Mouse (Mus musculus) lung, postnatal 0 days (tissue): ENCODE results near the gene Kctd8. TPM values are rescaled to one million over a fixed set of nuclear protein-coding genes. Genes with fewer than 3 reads are reported as not detected.
"Not testable (repeated sequence)": the region's sequence is repeated elsewhere in the genome, so short reads cannot be mapped to it uniquely, and the experiment has no call there.

ENCODE experiments used
- ATAC-seq: fragments of 200-750 bp; cut with Nextera tagmentation; 2 replicates; pipeline ENCODE4 v1.8.0; 2017; ENCODE audit warnings: moderate library complexity
- DNase-seq: peaks from one replicate; pipeline ENCODE4 v3.0.0-alpha.2; 2016; ENCODE audit warnings: low spot score
- H3K27ac ChIP-seq: fragments of 300-500 bp; sonication (generic); 2 replicates; pipeline ENCODE4 v1.5.1; 2014; ENCODE audit warnings: antibody characterized with exemption, mild to moderate bottlenecking, low read length, mixed read lengths
- H3K27me3 ChIP-seq: fragments of 300-500 bp; sonication (generic); replicated peaks from 2 replicates; pipeline ENCODE4 v1.6.1; 2014; ENCODE audit warnings: low read length, mixed read lengths; ENCODE audit not compliant: insufficient read depth
- H3K36me3 ChIP-seq: fragments of 300-500 bp; sonication (generic); 2 replicates; pipeline ENCODE4 v1.6.1; 2014; ENCODE audit warnings: low read length, mixed read lengths; ENCODE audit not compliant: insufficient read depth
- H3K4me1 ChIP-seq: fragments of 300-500 bp; sonication (generic); 2 replicates; pipeline ENCODE4 v1.6.1; 2014; ENCODE audit warnings: antibody characterized with exemption, low read depth, low read length, mixed read lengths; ENCODE audit not compliant: insufficient read depth
- H3K4me2 ChIP-seq: fragments of 300-500 bp; sonication (generic); replicated peaks from 2 replicates; pipeline ENCODE4 v1.6.1; 2014; ENCODE audit warnings: low read depth, mild to moderate bottlenecking, low read length, moderate library complexity, mixed read lengths
- H3K4me3 ChIP-seq: fragments of 300-500 bp; sonication (generic); 2 replicates; pipeline ENCODE4 v1.5.1; 2014; ENCODE audit warnings: low read depth, low read length
- H3K9ac ChIP-seq: fragments of 300-500 bp; sonication (generic); replicated peaks from 2 replicates; pipeline ENCODE4 v1.6.1; 2014; ENCODE audit warnings: low read depth, mild to moderate bottlenecking
- H3K9me3 ChIP-seq: fragments of 300-500 bp; sonication (generic); 2 replicates; pipeline ENCODE4 v1.6.1; 2016; ENCODE audit warnings: low read length, mixed read lengths
- CTCF ChIP-seq: IDR thresholded peaks from 2 replicates; pipeline ENCODE4 v1.5.1; 2016; ENCODE audit warnings: antibody characterized with exemption, mild to moderate bottlenecking
- EP300 ChIP-seq: IDR thresholded peaks from 2 replicates; pipeline ENCODE4 v1.6.1; 2016; ENCODE audit warnings: antibody characterized with exemption, mild to moderate bottlenecking, control low read depth
- WGBS: fragments of 180-500 bp; shearing (Covaris S2); extraction: QIAGEN DNeasy Blood & Tissue Kit; methylation state at CpG from one replicate; pipeline ENCODE4 v1.1.7; 2014; 5-methylcytosine and 5-hydroxymethylcytosine counted together
- polyA plus RNA-seq: library from polyadenylated mRNA; unstranded; fragments of >200 nt; fragmentation: Nextera tagmentation; extraction: Ambion mirVana; gene quantifications from 2 replicates; pipeline ENCODE4 v1.2.1, GENCODE M21; 2015

The Kctd8 gene
- polyA plus RNA-seq, 1 experiment from 2014 or later = 2.9 TPM

DNA sequence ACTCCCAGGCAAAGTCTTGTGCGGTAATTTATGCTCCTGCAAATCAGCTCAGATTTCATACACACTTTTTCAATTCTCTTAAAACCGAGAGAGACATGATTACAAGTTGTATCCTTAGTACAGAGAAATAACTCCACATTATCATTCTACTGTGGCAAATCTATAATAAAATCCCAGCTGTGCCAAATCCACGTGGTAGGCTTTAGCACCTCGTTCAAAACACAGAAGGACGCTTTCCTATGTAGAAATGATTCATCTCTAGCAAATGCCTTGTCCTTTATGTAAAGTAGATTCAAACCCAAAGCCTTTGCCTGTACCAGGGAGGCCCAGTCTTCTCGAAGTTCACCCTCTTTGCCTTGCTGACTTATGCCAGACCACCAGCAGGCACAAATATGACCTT lies 57.1 kb downstream of the Kctd8 start:
- Histone ChIP-seq H3K27ac (no peak overlapping the region), H3K4me1 (no peaks in the 10 kb centered on the region), H3K36me3 (no peaks in the 10 kb centered on the region), H3K4me2 (no peak overlapping the region), H3K9ac (no peak overlapping the region), H3K9me3 (no peaks in the 10 kb centered on the region), H3K27me3 (no peaks in the 10 kb centered on the region), H3K4me3 (no peak overlapping the region)
- WGBS = 66% methylated on average over 6 of the region's 6 CpGs
- DNase-seq (no peak), ATAC-seq (no peak)
- no peak for TF ChIP-seq CTCF
- TF ChIP-seq EP300 = no peak

DNA sequence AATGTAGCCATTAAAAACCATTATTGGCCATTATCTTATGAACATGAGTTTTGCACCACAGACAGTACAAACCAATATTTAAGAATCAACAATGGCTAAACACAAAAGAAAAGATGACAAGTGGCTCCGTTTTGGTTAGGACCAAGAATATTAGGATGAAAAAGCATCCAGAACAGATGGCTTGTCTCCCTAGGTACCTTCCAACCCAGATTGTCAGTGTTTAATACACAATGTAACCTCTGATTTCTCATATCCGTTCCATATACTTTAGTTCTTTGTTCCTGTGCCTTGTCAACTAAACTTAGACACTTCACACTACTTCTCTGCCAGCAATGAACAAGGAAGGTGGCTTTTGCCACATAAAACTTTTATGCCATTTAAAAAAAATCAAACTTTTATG lies 89.1 kb downstream of the Kctd8 start:
- no peak overlapping the region for H3K27ac ChIP-seq
- no peak overlapping the region for H3K4me2 ChIP-seq
- H3K4me3 ChIP-seq = no peak overlapping the region
- DNase-seq (no peak), ATAC-seq (no peak)
- no peak overlapping the region for H3K9ac ChIP-seq
- no peaks in the 10 kb centered on the region; the same call in 1 of the 2 replicates for H3K9me3 ChIP-seq
- no peaks in the 10 kb centered on the region for H3K4me1 ChIP-seq
- H3K27me3 ChIP-seq = no peaks in the 10 kb centered on the region
- 58% methylated on average over 2 of the region's 2 CpGs for WGBS
- no peak for TF ChIP-seq EP300
- TF ChIP-seq CTCF = no peak
- H3K36me3 ChIP-seq = no peaks in the 10 kb centered on the region

DNA sequence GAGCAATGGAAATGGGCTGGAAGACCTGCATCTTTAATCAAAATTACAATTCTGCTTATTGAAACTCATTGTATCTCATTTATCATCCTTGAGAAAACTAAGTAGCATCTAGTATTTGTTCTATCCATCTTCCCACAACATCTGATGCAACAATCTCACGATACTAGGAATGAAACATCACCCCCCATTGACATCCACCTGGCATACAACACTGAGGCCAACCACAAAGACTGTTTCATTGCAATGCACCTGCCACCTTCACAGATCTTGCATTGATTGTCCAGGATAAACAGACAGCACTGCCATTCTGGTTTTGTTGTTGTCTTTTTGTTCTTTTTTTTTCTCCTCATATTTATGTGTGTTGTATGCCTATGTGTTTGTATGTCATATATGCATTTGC lies 99.5 kb downstream of the Kctd8 start:
- TF ChIP-seq EP300 = no peak
- TF ChIP-seq CTCF = no peak
- no peak overlapping the region for H3K27ac ChIP-seq
- no peak overlapping the region for H3K4me3 ChIP-seq
- no peak overlapping the region for H3K4me2 ChIP-seq
- DNase-seq (no peak), ATAC-seq (no peak)
- no peaks in the 10 kb centered on the region for H3K27me3 ChIP-seq
- WGBS = 61% methylated on average over 1 of the region's 1 CpGs
- H3K4me1 ChIP-seq = no peaks in the 10 kb centered on the region
- H3K9me3 ChIP-seq = no peaks in the 10 kb centered on the region
- H3K36me3 ChIP-seq = no peaks in the 10 kb centered on the region
- no peak overlapping the region for H3K9ac ChIP-seq

DNA sequence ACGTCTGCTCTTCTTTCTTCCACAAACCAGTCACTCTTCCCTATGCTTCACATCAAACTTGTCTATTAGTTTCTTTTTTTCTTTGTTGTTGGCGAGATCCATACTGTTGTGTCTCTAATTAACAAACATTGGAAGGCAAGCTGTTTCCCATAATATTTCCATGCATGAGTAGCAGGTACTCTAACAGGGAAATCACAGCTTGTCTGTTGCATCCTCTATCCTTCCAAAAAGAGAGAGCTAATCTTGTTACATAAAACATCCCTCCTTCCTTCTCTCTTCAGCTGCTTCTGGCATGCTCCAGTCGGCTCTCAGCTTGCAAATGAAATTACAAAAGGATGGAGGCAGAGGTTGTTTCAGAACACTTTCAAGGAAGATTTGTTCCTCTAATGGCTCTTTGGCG lies 107.9 kb downstream of the Kctd8 start:
- H3K9ac ChIP-seq = no peak overlapping the region
- no peak for ATAC-seq
- WGBS = 65% methylated on average over 4 of the region's 4 CpGs
- H3K27me3 ChIP-seq = no peaks in the 10 kb centered on the region
- H3K4me1 ChIP-seq = no peaks in the 10 kb centered on the region
- TF ChIP-seq CTCF = no peak
- TF ChIP-seq EP300 = no peak
- no peak overlapping the region for H3K27ac ChIP-seq
- no peaks in the 10 kb centered on the region for H3K36me3 ChIP-seq
- H3K4me3 ChIP-seq = no peak overlapping the region
- no peak for DNase-seq
- H3K4me2 ChIP-seq = no peak overlapping the region
- H3K9me3 ChIP-seq = no peaks in the 10 kb centered on the region

DNA sequence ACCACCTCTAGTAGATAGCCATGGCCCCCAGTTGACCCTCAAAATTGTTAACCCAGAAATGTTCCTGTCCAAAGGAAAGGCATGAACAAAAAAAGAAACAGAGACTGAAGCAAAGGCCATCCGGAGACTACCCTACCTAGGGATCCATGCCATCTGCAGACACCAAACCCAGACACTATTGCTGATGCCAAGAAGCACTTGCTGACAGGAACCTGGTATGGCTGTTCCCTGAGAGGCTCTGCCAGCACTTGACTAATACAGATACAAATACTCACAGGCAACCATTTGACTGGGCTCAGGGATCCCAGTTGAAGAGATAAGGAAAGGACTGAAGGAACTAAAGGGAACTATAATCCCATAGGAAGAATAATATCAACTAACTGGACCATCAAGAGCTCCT lies 109.8 kb downstream of the Kctd8 start:
- not testable (repeated sequence) for H3K4me3 ChIP-seq, H3K4me2 ChIP-seq, DNase-seq, H3K9ac ChIP-seq, H3K27ac ChIP-seq, H3K9me3 ChIP-seq, H3K36me3 ChIP-seq, ATAC-seq, H3K4me1 ChIP-seq, H3K27me3 ChIP-seq
- 81% methylated on average over 1 of the region's 1 CpGs for WGBS

DNA sequence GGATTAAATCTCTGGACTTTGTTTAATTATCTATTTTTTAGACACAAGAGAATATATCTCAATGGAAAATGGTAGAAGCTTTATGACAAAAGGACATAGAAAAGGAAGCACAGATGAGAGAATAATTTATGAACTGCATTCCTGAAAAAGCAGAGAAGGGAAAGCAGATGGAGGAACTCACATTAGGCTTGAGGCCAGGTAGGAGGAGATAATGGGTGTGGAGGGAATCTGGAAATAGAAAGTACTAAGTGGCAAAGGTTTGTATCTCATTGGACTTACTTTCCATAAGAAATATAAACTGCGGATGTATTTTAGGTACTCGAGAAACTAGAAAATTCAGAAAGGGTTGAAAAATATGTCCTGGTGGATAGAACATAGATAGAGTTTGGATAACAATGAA lies 114.3 kb downstream of the Kctd8 start:
- Histone ChIP-seq H3K36me3 (no peaks in the 10 kb centered on the region), H3K27me3 (no peaks in the 10 kb centered on the region), H3K9me3 (no peaks in the 10 kb centered on the region), H3K4me3 (no peak overlapping the region), H3K27ac (no peak overlapping the region), H3K4me2 (no peak overlapping the region), H3K4me1 (no peaks in the 10 kb centered on the region), H3K9ac (no peak overlapping the region)
- ATAC-seq (no peak), DNase-seq (no peak)
- TF ChIP-seq EP300 = no peak
- no peak for TF ChIP-seq CTCF
- WGBS = 85% methylated on average over 2 of the region's 2 CpGs

DNA sequence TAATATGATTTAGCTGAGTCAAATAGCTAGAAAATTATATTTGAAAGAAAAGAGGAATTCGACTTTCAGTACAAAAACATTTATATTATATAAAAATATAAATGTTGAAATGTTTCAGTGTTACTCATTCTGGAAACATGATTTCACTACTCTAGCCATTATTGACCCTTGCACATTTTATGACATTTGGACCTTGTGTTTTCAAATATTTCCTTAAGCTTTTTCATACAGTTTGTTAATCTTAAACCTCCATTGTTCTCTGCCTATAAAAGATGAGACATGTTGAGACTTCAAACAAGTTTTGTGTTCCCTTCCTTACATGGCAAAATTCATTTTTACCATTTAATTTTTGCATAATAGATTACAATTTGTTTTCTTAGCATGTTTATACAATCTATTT lies 118.9 kb downstream of the Kctd8 start:
- no peaks in the 10 kb centered on the region for H3K9me3 ChIP-seq
- ATAC-seq (no peak), DNase-seq (no peak)
- no peaks in the 10 kb centered on the region for H3K4me1 ChIP-seq
- H3K4me2 ChIP-seq = no peak overlapping the region
- TF ChIP-seq CTCF (no peak), EP300 (no peak)
- no peak overlapping the region for H3K4me3 ChIP-seq
- 76% methylated on average over 1 of the region's 1 CpGs for WGBS
- no peaks in the 10 kb centered on the region for H3K27me3 ChIP-seq
- no peaks in the 10 kb centered on the region for H3K36me3 ChIP-seq
- H3K9ac ChIP-seq = no peak overlapping the region
- no peak overlapping the region for H3K27ac ChIP-seq
